Mouse (Mus musculus): ENCODE measurements around the gene Wdr62. TPM values are rescaled to one million over a fixed set of nuclear protein-coding genes. Genes with fewer than 3 reads are reported as not detected.
"Not testable (repeated sequence)": the region's sequence is repeated elsewhere in the genome, so short reads cannot be mapped to it uniquely, and the experiment has no call there.

The Wdr62 gene
- polyA plus RNA-seq, 1 experiment from 2014 or later = 10.4 TPM

DNA sequence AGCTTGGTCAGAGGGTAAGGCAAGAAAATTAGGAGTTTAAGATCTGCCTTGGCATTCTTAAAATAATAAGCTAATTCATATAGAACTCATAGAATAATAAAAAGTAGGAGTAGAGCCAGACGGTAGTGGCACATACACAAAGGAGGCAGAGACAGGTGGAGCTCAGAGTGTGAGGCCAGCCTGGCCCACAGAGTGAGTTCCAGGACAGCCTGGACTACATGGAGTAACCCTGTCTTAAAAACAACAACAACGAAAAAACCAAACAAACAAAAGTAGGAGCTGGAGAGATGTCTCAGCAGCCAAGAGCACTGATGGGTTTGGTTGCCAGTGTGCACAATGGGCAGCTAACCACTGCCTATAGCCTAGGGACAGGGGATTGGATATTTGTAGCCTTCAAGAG lies 62.9 kb downstream of the Wdr62 start:
- no peak overlapping the region for H3K9ac ChIP-seq (ENCODE audit: low read length)
- H3K4me3 ChIP-seq (ENCODE audit: low read depth, low read length) = no peak overlapping the region
- H3K4me2 ChIP-seq (ENCODE audit: low read depth, severe bottlenecking) = no peak overlapping the region
- no peaks in the 10 kb centered on the region for H3K36me3 ChIP-seq (ENCODE audit: control insufficient read depth, insufficient read depth, low read length)
- DNase-seq (ENCODE audit: low spot score) = no peak
- 82% methylated on average over 2 of the region's 2 CpGs for WGBS
- 0 out of 2 replicates have a peak, but pooled peaks cover 2% of the 10 kb centered on the region for H3K4me1 ChIP-seq (ENCODE audit: control insufficient read depth, insufficient read depth, low read length)
- H3K9me3 ChIP-seq (ENCODE audit: control insufficient read depth, low read length) = no peaks in the 10 kb centered on the region
- no peak for ATAC-seq (ENCODE audit: insufficient number of reproducible peaks, low FRiP score, low TSS enrichment, low read depth)
- H3K27me3 ChIP-seq (ENCODE audit: control insufficient read depth, insufficient read depth, low read length) = no peaks in the 10 kb centered on the region
- no peak overlapping the region for H3K27ac ChIP-seq (replicated peaks; ENCODE audit: low read depth, low read length)

- Histone ChIP-seq H3K9me3 (ENCODE audit: control insufficient read depth, low read length) (no peaks in the 10 kb centered on the region), H3K27ac (replicated peaks; ENCODE audit: low read depth, low read length) (no peak overlapping the region), H3K4me2 (ENCODE audit: low read depth, severe bottlenecking) (peak overlapping the region; percentile 30; the same call in 1 of the 2 replicates), H3K4me3 (ENCODE audit: low read depth, low read length) (no peak overlapping the region), H3K9ac (ENCODE audit: low read length) (no peak overlapping the region), H3K4me1 (ENCODE audit: control insufficient read depth, insufficient read depth, low read length) (0 out of 2 replicates have a peak, but pooled peaks cover 2% of the 10 kb centered on the region), H3K27me3 (ENCODE audit: control insufficient read depth, insufficient read depth, low read length) (no peaks in the 10 kb centered on the region), H3K36me3 (ENCODE audit: control insufficient read depth, insufficient read depth, low read length) (no peaks in the 10 kb centered on the region)
- ATAC-seq (ENCODE audit: insufficient number of reproducible peaks, low FRiP score, low TSS enrichment, low read depth) = peak; percentile 64
- WGBS = 1% methylated on average over 15 of the region's 16 CpGs
- DNase-seq (ENCODE audit: low spot score) = peak; percentile 94
These were observed 63.5 kb downstream of the Wdr62 start for GRCm38 (mm10) chr7:30216723-30217151.

DNA sequence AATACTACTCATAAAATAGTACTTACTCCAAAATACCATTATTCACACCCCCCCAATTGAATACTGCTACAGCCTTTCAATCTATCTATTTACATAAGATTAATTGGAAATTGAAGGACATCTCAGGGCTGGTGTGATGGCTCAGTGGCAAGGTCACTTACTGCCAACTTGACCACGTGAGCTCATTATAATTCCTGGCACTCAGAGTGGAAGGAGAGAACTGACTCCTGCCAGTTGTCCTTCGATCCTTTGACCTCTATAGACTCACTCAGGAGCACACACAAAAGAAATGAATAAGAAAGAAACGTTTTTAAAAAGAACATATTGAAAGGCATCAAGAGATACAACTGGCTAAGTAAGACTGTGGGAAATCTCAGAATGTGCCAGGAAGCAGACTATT lies 64.3 kb downstream of the Wdr62 start:
- ATAC-seq (ENCODE audit: insufficient number of reproducible peaks, low FRiP score, low TSS enrichment, low read depth) = no peak
- Histone ChIP-seq H3K4me3 (ENCODE audit: low read depth, low read length) (no peak overlapping the region), H3K9me3 (ENCODE audit: control insufficient read depth, low read length) (no peaks in the 10 kb centered on the region), H3K27ac (replicated peaks; ENCODE audit: low read depth, low read length) (no peak overlapping the region), H3K4me2 (ENCODE audit: low read depth, severe bottlenecking) (no peak overlapping the region), H3K9ac (ENCODE audit: low read length) (no peak overlapping the region), H3K4me1 (ENCODE audit: control insufficient read depth, insufficient read depth, low read length) (0 out of 2 replicates have a peak, but pooled peaks cover 2% of the 10 kb centered on the region), H3K27me3 (ENCODE audit: control insufficient read depth, insufficient read depth, low read length) (no peaks in the 10 kb centered on the region), H3K36me3 (ENCODE audit: control insufficient read depth, insufficient read depth, low read length) (no peaks in the 10 kb centered on the region)
- no peak for DNase-seq (ENCODE audit: low spot score)
- 89% methylated on average over 3 of the region's 3 CpGs for WGBS

DNA sequence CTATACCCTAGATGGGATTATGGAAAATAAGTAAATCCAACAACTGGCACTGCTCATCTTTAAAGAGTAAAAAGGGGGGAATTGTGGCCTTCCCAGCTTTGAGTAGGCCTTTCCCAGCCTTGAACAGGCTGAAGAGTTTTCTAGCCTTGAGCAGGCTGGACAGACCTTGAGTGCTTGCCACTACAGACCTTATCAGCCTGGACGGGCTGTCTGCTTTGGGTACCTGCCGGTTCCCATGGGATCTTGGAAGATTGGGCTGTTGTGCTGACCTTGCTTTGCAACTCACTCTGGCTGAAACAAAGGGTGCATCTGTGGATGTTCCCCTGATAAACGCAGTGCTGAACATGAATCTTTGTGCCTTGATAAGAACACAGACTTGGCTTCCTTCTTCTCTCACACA lies 66.3 kb downstream of the Wdr62 start:
- Histone ChIP-seq H3K36me3 (ENCODE audit: control insufficient read depth, insufficient read depth, low read length) (no peaks in the 10 kb centered on the region), H3K4me2 (ENCODE audit: low read depth, severe bottlenecking) (no peak overlapping the region), H3K9ac (ENCODE audit: low read length) (no peak overlapping the region), H3K27ac (replicated peaks; ENCODE audit: low read depth, low read length) (no peak overlapping the region), H3K4me1 (ENCODE audit: control insufficient read depth, insufficient read depth, low read length) (no peaks in the 10 kb centered on the region), H3K9me3 (ENCODE audit: control insufficient read depth, low read length) (no peaks in the 10 kb centered on the region), H3K27me3 (ENCODE audit: control insufficient read depth, insufficient read depth, low read length) (no peaks in the 10 kb centered on the region), H3K4me3 (ENCODE audit: low read depth, low read length) (no peak overlapping the region)
- 95% methylated on average over 3 of the region's 3 CpGs for WGBS
- DNase-seq (ENCODE audit: low spot score) (no peak), ATAC-seq (ENCODE audit: insufficient number of reproducible peaks, low FRiP score, low TSS enrichment, low read depth) (no peak)

- ATAC-seq (ENCODE audit: insufficient number of reproducible peaks, low FRiP score, low TSS enrichment, low read depth) (no peak), DNase-seq (ENCODE audit: low spot score) (no peak)
- Histone ChIP-seq H3K36me3 (ENCODE audit: control insufficient read depth, insufficient read depth, low read length) (no peaks in the 10 kb centered on the region), H3K9me3 (ENCODE audit: control insufficient read depth, low read length) (no peaks in the 10 kb centered on the region), H3K4me1 (ENCODE audit: control insufficient read depth, insufficient read depth, low read length) (no peaks in the 10 kb centered on the region), H3K9ac (ENCODE audit: low read length) (no peak overlapping the region), H3K27me3 (ENCODE audit: control insufficient read depth, insufficient read depth, low read length) (no peaks in the 10 kb centered on the region), H3K4me2 (ENCODE audit: low read depth, severe bottlenecking) (no peak overlapping the region), H3K27ac (replicated peaks; ENCODE audit: low read depth, low read length) (no peak overlapping the region), H3K4me3 (ENCODE audit: low read depth, low read length) (no peak overlapping the region)
- 25% methylated on average over 4 of the region's 4 CpGs for WGBS
These were observed 69.2 kb downstream of the Wdr62 start for GRCm38 (mm10) chr7:30211025-30211424.

GRCm38 (mm10) chr7:30206364-30206763 lies 73.9 kb downstream of the Wdr62 start:
- 59% methylated on average over 5 of the region's 5 CpGs for WGBS
- H3K27ac ChIP-seq (replicated peaks; ENCODE audit: low read depth, low read length); H3K36me3 ChIP-seq (ENCODE audit: control insufficient read depth, insufficient read depth, low read length); H3K4me3 ChIP-seq (ENCODE audit: low read depth, low read length); H3K27me3 ChIP-seq (ENCODE audit: control insufficient read depth, insufficient read depth, low read length); ATAC-seq (ENCODE audit: insufficient number of reproducible peaks, low FRiP score, low TSS enrichment, low read depth); H3K4me2 ChIP-seq (ENCODE audit: low read depth, severe bottlenecking); H3K9me3 ChIP-seq (ENCODE audit: control insufficient read depth, low read length); DNase-seq (ENCODE audit: low spot score); H3K4me1 ChIP-seq (ENCODE audit: control insufficient read depth, insufficient read depth, low read length); H3K9ac ChIP-seq (ENCODE audit: low read length): not testable (repeated sequence)

- no peak for ATAC-seq (ENCODE audit: insufficient number of reproducible peaks, low FRiP score, low TSS enrichment, low read depth)
- H3K4me2 ChIP-seq (ENCODE audit: low read depth, severe bottlenecking) = no peak overlapping the region
- H3K9me3 ChIP-seq (ENCODE audit: control insufficient read depth, low read length) = no peaks in the 10 kb centered on the region
- peak; percentile 68 for DNase-seq (ENCODE audit: low spot score)
- WGBS = 5% methylated on average over 2 of the region's 2 CpGs
- H3K27me3 ChIP-seq (ENCODE audit: control insufficient read depth, insufficient read depth, low read length) = no peaks in the 10 kb centered on the region
- H3K4me1 ChIP-seq (ENCODE audit: control insufficient read depth, insufficient read depth, low read length) = no peaks in the 10 kb centered on the region
- H3K4me3 ChIP-seq (ENCODE audit: low read depth, low read length) = no peak overlapping the region
- no peak overlapping the region for H3K27ac ChIP-seq (replicated peaks; ENCODE audit: low read depth, low read length)
- H3K9ac ChIP-seq (ENCODE audit: low read length) = no peak overlapping the region
- H3K36me3 ChIP-seq (ENCODE audit: control insufficient read depth, insufficient read depth, low read length) = no peaks in the 10 kb centered on the region
These were observed 74.8 kb downstream of the Wdr62 start for GRCm38 (mm10) chr7:30205383-30205782.

- Histone ChIP-seq H3K9me3 (ENCODE audit: control insufficient read depth, low read length) (no peaks in the 10 kb centered on the region), H3K4me1 (ENCODE audit: control insufficient read depth, insufficient read depth, low read length) (no peaks in the 10 kb centered on the region), H3K27ac (replicated peaks; ENCODE audit: low read depth, low read length) (no peak overlapping the region), H3K9ac (ENCODE audit: low read length) (no peak overlapping the region), H3K4me3 (ENCODE audit: low read depth, low read length) (no peak overlapping the region), H3K4me2 (ENCODE audit: low read depth, severe bottlenecking) (no peak overlapping the region), H3K27me3 (ENCODE audit: control insufficient read depth, insufficient read depth, low read length) (no peaks in the 10 kb centered on the region), H3K36me3 (ENCODE audit: control insufficient read depth, insufficient read depth, low read length) (no peaks in the 10 kb centered on the region)
- ATAC-seq (ENCODE audit: insufficient number of reproducible peaks, low FRiP score, low TSS enrichment, low read depth) (no peak), DNase-seq (ENCODE audit: low spot score) (no peak)
- 62% methylated on average over 8 of the region's 8 CpGs for WGBS
These were observed 75.8 kb downstream of the Wdr62 start for GRCm38 (mm10) chr7:30204380-30204779.
